Mouse (Mus musculus): ENCODE data around the gene Procr. TPM values are rescaled to one million over a fixed set of nuclear protein-coding genes. Genes with fewer than 3 reads are reported as not detected.
A peak's percentile ranks its signal among the peaks of the same experiment; 100 is the strongest.

The Procr gene
- polyA plus RNA-seq (2014; fragmentation: Nextera tagmentation; extraction: Ambion mirVana), result 3.0 and 3.6 TPM in 2 replicates

- H3K9ac ChIP-seq, result peak within 1 kb of the TSS; percentile 36; the same call in 1 of the 2 replicates
- no peak for DNase-seq (ENCODE audit: low spot score)
- no peaks in the 10 kb centered on the region for H3K9me3 ChIP-seq (ENCODE audit: control insufficient read depth, low read length)
- WGBS, result 6% methylated on average over 25 of the region's 25 CpGs
- H3K4me3 ChIP-seq (replicated peaks; ENCODE audit: low read length), result peak within 1 kb of the TSS; percentile 22
- H3K36me3 ChIP-seq (replicated peaks; ENCODE audit: control insufficient read depth, insufficient read depth), result no peaks in the 10 kb centered on the region
- no peak within 1 kb of the TSS for H3K27ac ChIP-seq
- no peak for ATAC-seq (ENCODE audit: low FRiP score)
- peaks cover 9% of the 10 kb centered on the region for H3K27me3 ChIP-seq (ENCODE audit: control insufficient read depth, insufficient read depth, low read length)
- peak within 1 kb of the TSS; percentile 46 for H3K4me2 ChIP-seq (replicated peaks)
- peaks cover 6% of the 10 kb centered on the region; the same call in 1 of the 2 replicates for H3K4me1 ChIP-seq (replicated peaks; ENCODE audit: control insufficient read depth, insufficient read depth, low read length)
These were observed at the start of gene Procr for GRCm38 (mm10) chr2:155751014-155751786. Gene Procr (plus strand): TSS chr2:155751117.

- no peak for DNase-seq (ENCODE audit: low spot score)
- Histone ChIP-seq H3K27ac (no peak overlapping the region), H3K27me3 (ENCODE audit: control insufficient read depth, insufficient read depth, low read length) (no peaks in the 10 kb centered on the region), H3K36me3 (replicated peaks; ENCODE audit: control insufficient read depth, insufficient read depth) (peaks cover 56% of the 10 kb centered on the region), H3K9me3 (ENCODE audit: control insufficient read depth, low read length) (no peaks in the 10 kb centered on the region), H3K4me2 (replicated peaks) (no peak overlapping the region), H3K4me1 (replicated peaks; ENCODE audit: control insufficient read depth, insufficient read depth, low read length) (no peaks in the 10 kb centered on the region), H3K9ac (no peak overlapping the region), H3K4me3 (replicated peaks; ENCODE audit: low read length) (no peak overlapping the region)
- 92% methylated on average over 19 of the region's 19 CpGs for WGBS
- ATAC-seq (ENCODE audit: low FRiP score), result no peak
These were observed 49.5 kb upstream of the Procr start for GRCm38 (mm10) chr2:155701399-155701919.

GRCm38 (mm10) chr2:155703630-155704029 is 47.3 kb upstream of the Procr start:
- H3K4me2 ChIP-seq (replicated peaks), result no peak overlapping the region
- H3K4me3 ChIP-seq (replicated peaks; ENCODE audit: low read length), result no peak overlapping the region
- no peak overlapping the region for H3K27ac ChIP-seq
- H3K27me3 ChIP-seq (ENCODE audit: control insufficient read depth, insufficient read depth, low read length), result no peaks in the 10 kb centered on the region
- no peaks in the 10 kb centered on the region for H3K9me3 ChIP-seq (ENCODE audit: control insufficient read depth, low read length)
- 0 out of 2 replicates have a peak overlapping the region, but pooled peaks have one; percentile 11 for H3K9ac ChIP-seq
- H3K4me1 ChIP-seq (replicated peaks; ENCODE audit: control insufficient read depth, insufficient read depth, low read length), result no peaks in the 10 kb centered on the region
- ATAC-seq (ENCODE audit: low FRiP score), result no peak
- H3K36me3 ChIP-seq (replicated peaks; ENCODE audit: control insufficient read depth, insufficient read depth), result peaks cover 70% of the 10 kb centered on the region
- no peak for DNase-seq (ENCODE audit: low spot score)
- 11% methylated on average over 4 of the region's 4 CpGs for WGBS

- no peak overlapping the region for H3K27ac ChIP-seq
- WGBS, result 78% methylated on average over 4 of the region's 4 CpGs
These were observed 43.7 kb upstream of the Procr start for GRCm38 (mm10) chr2:155707251-155707650.

GRCm38 (mm10) chr2:155710557-155710956 is 40.4 kb upstream of the Procr start:
- peaks cover 91% of the 10 kb centered on the region for H3K36me3 ChIP-seq (replicated peaks; ENCODE audit: control insufficient read depth, insufficient read depth)

More at GRCm38 (mm10) chr2:155707251-155707650, 43.7 kb upstream of the Procr start:
- H3K27me3 ChIP-seq (ENCODE audit: control insufficient read depth, insufficient read depth, low read length), result no peaks in the 10 kb centered on the region
- no peaks in the 10 kb centered on the region for H3K4me1 ChIP-seq (replicated peaks; ENCODE audit: control insufficient read depth, insufficient read depth, low read length)
- H3K4me2 ChIP-seq (replicated peaks), result no peak overlapping the region
- 0 out of 2 replicates have a peak, but pooled peaks have one; percentile 37 for ATAC-seq (ENCODE audit: low FRiP score)
- no peak overlapping the region for H3K9ac ChIP-seq
- peaks cover 89% of the 10 kb centered on the region for H3K36me3 ChIP-seq (replicated peaks; ENCODE audit: control insufficient read depth, insufficient read depth)
- no peak overlapping the region for H3K4me3 ChIP-seq (replicated peaks; ENCODE audit: low read length)
- DNase-seq (ENCODE audit: low spot score), result no peak
- no peaks in the 10 kb centered on the region for H3K9me3 ChIP-seq (ENCODE audit: control insufficient read depth, low read length)

GRCm38 (mm10) chr2:155717082-155717990 is 33.6 kb upstream of the Procr start:
- Histone ChIP-seq H3K4me1 (replicated peaks; ENCODE audit: control insufficient read depth, insufficient read depth, low read length) (no peaks in the 10 kb centered on the region), H3K4me2 (replicated peaks) (no peak overlapping the region), H3K27me3 (ENCODE audit: control insufficient read depth, insufficient read depth, low read length) (no peaks in the 10 kb centered on the region), H3K27ac (no peak overlapping the region), H3K9me3 (ENCODE audit: control insufficient read depth, low read length) (no peaks in the 10 kb centered on the region), H3K9ac (no peak overlapping the region), H3K36me3 (replicated peaks; ENCODE audit: control insufficient read depth, insufficient read depth) (peaks cover 87% of the 10 kb centered on the region), H3K4me3 (replicated peaks; ENCODE audit: low read length) (no peak overlapping the region)
- DNase-seq (ENCODE audit: low spot score) (no peak), ATAC-seq (ENCODE audit: low FRiP score) (no peak)
- WGBS, result 91% methylated on average over 12 of the region's 12 CpGs

More at GRCm38 (mm10) chr2:155710557-155710956, 40.4 kb upstream of the Procr start:
- Histone ChIP-seq H3K4me2 (replicated peaks) (no peak overlapping the region), H3K4me3 (replicated peaks; ENCODE audit: low read length) (no peak overlapping the region), H3K27ac (no peak overlapping the region), H3K9ac (no peak overlapping the region), H3K4me1 (replicated peaks; ENCODE audit: control insufficient read depth, insufficient read depth, low read length) (no peaks in the 10 kb centered on the region), H3K9me3 (ENCODE audit: control insufficient read depth, low read length) (no peaks in the 10 kb centered on the region), H3K27me3 (ENCODE audit: control insufficient read depth, insufficient read depth, low read length) (no peaks in the 10 kb centered on the region)
- DNase-seq (ENCODE audit: low spot score) (no peak), ATAC-seq (ENCODE audit: low FRiP score) (no peak)
- 93% methylated on average over 11 of the region's 11 CpGs for WGBS

- Histone ChIP-seq H3K4me2 (replicated peaks) (no peak overlapping the region), H3K9ac (no peak overlapping the region), H3K4me3 (replicated peaks; ENCODE audit: low read length) (no peak overlapping the region), H3K36me3 (replicated peaks; ENCODE audit: control insufficient read depth, insufficient read depth) (peaks cover 85% of the 10 kb centered on the region), H3K9me3 (ENCODE audit: control insufficient read depth, low read length) (no peaks in the 10 kb centered on the region), H3K27ac (no peak overlapping the region), H3K27me3 (ENCODE audit: control insufficient read depth, insufficient read depth, low read length) (no peaks in the 10 kb centered on the region), H3K4me1 (replicated peaks; ENCODE audit: control insufficient read depth, insufficient read depth, low read length) (no peaks in the 10 kb centered on the region)
- ATAC-seq (ENCODE audit: low FRiP score) (no peak), DNase-seq (ENCODE audit: low spot score) (no peak)
- 91% methylated on average over 5 of the region's 5 CpGs for WGBS
These were observed 30.3 kb upstream of the Procr start for GRCm38 (mm10) chr2:155720585-155720984.

- 85% methylated on average over 5 of the region's 5 CpGs for WGBS
- no peak for ATAC-seq (ENCODE audit: low FRiP score)
- Histone ChIP-seq H3K9ac (no peak overlapping the region), H3K27me3 (ENCODE audit: control insufficient read depth, insufficient read depth, low read length) (no peaks in the 10 kb centered on the region), H3K9me3 (ENCODE audit: control insufficient read depth, low read length) (no peaks in the 10 kb centered on the region), H3K4me3 (replicated peaks; ENCODE audit: low read length) (no peak overlapping the region), H3K36me3 (replicated peaks; ENCODE audit: control insufficient read depth, insufficient read depth) (peaks cover 68% of the 10 kb centered on the region), H3K4me2 (replicated peaks) (no peak overlapping the region), H3K4me1 (replicated peaks; ENCODE audit: control insufficient read depth, insufficient read depth, low read length) (peaks cover 7% of the 10 kb centered on the region), H3K27ac (no peak overlapping the region)
- DNase-seq (ENCODE audit: low spot score), result no peak
These were observed 26.9 kb upstream of the Procr start for GRCm38 (mm10) chr2:155724036-155724435.

GRCm38 (mm10) chr2:155724526-155724925 is 26.4 kb upstream of the Procr start:
- ATAC-seq (ENCODE audit: low FRiP score) (no peak), DNase-seq (ENCODE audit: low spot score) (no peak)
- H3K36me3 ChIP-seq (replicated peaks; ENCODE audit: control insufficient read depth, insufficient read depth), result peaks cover 64% of the 10 kb centered on the region
- WGBS, result 91% methylated on average over 6 of the region's 6 CpGs
- H3K4me2 ChIP-seq (replicated peaks), result no peak overlapping the region
- peaks cover 7% of the 10 kb centered on the region for H3K4me1 ChIP-seq (replicated peaks; ENCODE audit: control insufficient read depth, insufficient read depth, low read length)
- no peak overlapping the region for H3K4me3 ChIP-seq (replicated peaks; ENCODE audit: low read length)
- H3K27me3 ChIP-seq (ENCODE audit: control insufficient read depth, insufficient read depth, low read length), result no peaks in the 10 kb centered on the region
- no peaks in the 10 kb centered on the region for H3K9me3 ChIP-seq (ENCODE audit: control insufficient read depth, low read length)
- H3K9ac ChIP-seq, result no peak overlapping the region
- no peak overlapping the region for H3K27ac ChIP-seq
